Mouse (Mus musculus) small intestine, adult 2 months (tissue): ENCODE results near the gene Tex2.

Experiments
- CTCF ChIP-seq: fragments of 200-500 bp; IDR thresholded peaks from 2 replicates; pipeline ENCODE4 v1.5.1; 2012; ENCODE audit warnings: low read depth, mild to moderate bottlenecking, control low read depth, inconsistent platforms, low read length, moderate library complexity, mixed read lengths; ENCODE audit not compliant: insufficient replicate concordance, insufficient read length; ENCODE audit errors: extremely low read depth
- POLR2A ChIP-seq: fragments of 200-500 bp; IDR thresholded peaks from 2 replicates; pipeline ENCODE4 v1.6.1; 2012; ENCODE audit warnings: low read depth, mild to moderate bottlenecking, control low read depth, inconsistent platforms, low read length, moderate library complexity

DNA sequence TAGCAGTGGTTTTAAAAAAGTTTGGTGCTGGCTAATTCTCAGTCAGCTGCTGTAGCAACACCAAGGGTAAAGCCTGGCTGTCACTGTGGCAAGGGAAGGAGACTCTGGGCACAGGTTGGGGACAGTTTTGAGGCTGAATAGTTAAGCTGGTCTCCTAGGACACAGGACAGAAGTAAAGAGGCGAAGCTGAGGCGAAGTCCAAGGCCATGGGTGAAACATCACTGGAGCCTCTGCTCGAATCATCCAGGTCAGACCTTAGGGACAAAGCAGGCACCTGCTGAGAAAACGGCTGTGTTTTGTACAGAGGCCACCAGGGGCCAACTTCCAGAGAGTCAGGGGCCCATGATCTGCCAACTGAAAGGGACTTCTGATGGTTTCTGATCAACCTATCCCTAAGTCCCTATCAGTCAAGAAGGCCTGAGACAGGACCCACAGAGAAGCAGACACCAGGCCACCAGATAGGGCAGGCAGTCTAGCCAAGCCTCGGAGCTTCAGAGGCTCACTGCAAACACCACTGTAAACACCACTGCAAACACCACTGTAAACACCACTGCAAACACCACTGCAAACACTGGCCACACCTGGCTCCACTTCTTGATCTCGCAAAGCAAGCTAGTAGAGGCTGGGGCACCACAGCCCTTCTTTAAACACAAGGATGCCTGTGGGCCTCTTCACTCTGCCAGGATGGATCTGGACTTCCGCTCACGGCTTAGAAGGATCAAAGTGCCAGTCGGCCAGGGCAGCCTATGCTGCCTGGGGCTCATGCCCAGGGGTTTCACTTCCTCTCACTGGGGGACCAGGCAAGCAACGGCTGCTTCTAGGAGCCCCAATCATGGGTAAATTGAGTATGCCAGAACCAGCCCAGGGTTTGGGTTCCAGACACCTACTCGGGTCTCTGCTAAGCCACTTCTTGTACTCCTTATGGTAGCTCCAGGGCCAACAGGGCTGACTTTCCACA lies 41.9 kb downstream of the Tex2 start:
- TF ChIP-seq POLR2A: no peak
- TF ChIP-seq CTCF: no peak
